Mouse (Mus musculus) A20 (cell line): Measurements from ENCODE around the gene Fbxo36.

Source experiments
- DNase-seq: peaks from one replicate; pipeline ENCODE4 v3.0.0-alpha.2; 2011; ENCODE audit warnings: low read depth, low spot score

Gene Fbxo36

DNA sequence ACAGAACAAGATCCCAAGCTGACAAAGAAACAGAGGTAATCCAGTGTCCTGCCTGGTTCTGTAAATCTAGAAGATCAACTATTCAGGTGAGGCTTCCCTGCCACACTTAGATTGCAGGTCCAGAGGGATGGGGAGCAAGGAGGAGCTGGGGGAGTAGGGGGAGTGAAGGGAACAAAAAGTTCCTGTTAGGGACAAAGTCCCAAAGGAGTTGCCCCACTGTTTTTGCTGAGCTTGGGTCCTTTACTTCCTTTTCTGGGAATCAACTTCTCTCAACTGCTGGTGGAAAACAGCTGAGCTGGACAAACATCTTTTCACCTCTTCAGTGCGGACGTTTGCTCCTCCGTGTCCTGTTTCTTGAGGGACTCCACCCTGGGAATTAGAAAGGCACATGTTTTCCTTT lies 106.3 kb downstream of the Fbxo36 start:
- no peak for DNase-seq

DNA sequence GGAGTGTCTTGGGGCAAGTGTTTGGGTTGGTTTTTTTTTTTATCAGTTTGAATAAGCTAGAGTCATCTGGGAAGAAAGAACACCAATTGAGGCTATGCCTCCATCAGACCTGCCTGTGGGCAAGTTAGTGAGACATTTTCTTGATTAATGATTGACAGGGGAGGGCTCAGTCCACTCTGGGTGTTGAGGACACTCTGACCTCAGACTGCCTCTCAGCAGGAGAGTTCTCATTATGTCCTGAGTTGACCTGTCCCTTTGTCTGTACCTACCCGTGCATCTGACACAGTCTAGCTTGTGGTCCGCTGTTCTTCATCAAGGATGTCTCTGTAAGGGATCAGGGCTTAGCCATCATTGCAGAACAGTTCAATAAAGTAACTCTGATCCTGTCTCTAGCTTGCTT lies 107.7 kb downstream of the Fbxo36 start:
- no peak for DNase-seq
